Mouse (Mus musculus): ENCODE results near the gene Cdhr3.

Gene Cdhr3

DNA sequence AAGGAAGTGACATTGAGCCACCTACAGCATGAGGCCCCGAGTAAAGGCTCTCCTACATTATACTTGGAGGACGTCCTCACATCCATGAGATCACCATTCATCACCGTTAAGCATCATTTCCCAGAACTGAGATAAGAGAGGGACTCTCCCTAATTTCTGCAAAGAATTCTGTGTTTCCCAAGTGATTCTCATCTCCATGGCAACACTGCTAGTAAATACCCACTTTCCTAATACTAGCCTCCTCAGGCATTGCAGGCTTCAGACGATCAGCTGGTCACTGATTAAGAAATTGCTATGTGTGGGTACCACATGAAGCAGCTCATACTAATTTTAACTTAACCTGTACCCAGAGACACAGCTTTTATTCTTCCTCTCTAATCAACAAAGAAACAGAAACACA is 92.3 kb downstream of the Cdhr3 start:
- no peak for DNase-seq

DNA sequence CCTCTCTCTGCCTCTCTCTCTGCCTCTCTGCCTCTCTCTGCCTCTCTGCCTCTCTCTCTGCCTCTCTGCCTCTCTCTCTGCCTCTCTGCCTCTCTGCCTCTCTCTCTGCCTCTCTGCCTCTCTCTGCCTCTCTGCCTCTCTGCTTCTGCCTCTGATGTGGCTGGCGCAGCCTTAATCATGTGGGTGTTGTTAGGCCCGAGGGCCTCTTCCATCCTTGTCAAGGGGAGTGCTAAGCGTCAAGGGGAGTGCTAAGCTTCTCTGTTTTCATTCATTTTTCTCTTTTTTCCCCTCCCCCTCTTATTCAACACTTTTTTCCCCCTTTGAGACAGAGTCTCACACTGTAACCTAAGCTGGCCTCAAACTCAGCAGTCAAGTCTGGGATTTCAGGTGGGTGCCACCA is 92.9 kb downstream of the Cdhr3 start:
- DNase-seq = peak; percentile 43 to 58

DNA sequence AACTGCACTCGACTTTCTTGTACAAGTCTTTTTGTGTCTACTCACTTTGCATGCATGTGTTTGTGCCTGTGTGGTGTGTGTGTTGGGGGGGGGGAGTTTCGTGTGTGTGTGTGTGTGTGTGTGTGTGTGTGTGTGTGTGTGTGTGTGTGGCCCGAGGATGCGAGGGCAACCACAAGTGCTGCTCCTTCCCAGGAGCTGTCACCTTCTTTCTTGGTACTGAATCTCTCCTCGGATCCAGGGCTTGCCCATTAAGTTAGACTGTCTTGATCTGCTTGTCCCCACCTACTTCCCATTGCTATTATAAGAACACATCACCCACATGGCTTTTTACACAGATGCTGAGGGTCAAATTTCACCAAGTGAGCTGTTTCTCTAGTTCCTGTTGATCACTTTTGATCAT is 93.9 kb downstream of the Cdhr3 start:
- DNase-seq = no peak

DNA sequence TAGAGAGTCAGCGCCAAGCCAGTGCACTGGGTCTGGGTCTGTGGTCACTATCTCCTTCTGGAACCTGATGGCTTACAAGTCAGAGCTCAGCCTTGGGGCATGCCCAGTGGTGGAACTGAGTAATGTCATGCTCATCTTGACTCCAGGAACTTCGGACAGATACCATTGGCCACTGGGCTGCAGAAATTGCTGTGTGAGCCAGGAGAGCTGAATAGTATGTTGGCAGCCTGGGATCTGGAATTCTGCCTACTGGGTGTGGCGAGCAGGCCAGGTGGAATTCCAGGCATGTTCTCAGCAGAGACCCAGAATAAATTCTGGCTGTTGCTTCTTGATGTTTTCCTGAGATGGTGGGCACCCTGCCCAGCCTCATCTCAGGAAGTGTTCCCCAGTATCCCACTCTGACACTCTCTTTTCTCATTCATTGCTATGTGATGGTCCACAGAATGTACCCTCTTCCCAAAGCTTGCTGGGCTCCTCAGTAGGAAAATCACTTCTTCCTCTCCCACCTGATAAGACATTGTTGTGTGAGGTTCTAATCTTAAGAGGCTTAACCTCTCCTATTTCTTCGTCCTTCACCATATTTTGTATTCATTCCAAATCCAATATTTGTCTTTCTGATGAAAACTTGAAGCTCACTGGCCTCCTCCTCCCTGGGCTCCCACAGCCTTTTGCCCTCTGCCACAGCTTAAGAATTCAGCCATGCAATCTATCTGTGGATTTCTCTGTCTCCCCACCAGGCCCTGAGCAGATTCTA is 97.4 kb downstream of the Cdhr3 start:
- no peak for DNase-seq

DNA sequence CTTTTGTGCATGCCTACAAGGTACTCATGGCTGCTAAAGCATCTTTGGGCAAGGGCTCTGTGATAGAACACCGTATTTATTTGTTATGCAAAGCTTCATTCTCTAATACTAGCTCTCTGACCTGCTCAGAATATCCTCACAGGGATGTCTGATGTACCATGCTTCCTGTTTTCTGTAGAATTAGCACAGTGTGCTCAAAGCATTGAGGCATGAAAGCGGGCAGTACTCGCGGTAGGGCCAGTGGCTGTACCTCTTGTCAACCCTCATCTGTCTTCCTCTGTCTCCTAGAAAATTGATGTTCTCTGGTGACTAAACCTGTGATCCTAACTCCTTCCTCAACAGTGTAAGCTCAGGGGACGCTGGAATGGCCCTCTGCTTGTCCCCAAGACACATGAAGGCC is 98.6 kb downstream of the Cdhr3 start:
- DNase-seq = no peak

DNA sequence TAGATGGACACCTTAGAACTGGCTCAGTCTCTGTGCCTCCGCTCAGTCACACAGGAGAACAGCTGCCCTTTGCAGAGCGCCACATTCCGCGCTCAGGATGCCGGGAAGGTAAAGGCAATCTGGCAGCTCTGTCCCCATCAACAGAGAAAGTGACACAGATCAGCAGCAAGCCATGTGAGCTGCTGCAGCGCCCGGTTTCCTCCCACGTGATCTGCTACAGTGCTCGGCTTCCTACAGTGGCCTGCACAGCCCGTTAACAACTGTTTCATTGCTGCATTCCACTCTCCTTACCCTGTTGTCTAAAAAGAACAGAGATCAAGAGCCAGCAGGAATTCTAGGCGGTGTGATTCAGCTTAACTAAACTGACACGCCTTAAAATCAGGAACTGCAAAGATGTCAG is 102.9 kb downstream of the Cdhr3 start:
- peak in 1 of 2 experiments; percentile 43 for DNase-seq

DNA sequence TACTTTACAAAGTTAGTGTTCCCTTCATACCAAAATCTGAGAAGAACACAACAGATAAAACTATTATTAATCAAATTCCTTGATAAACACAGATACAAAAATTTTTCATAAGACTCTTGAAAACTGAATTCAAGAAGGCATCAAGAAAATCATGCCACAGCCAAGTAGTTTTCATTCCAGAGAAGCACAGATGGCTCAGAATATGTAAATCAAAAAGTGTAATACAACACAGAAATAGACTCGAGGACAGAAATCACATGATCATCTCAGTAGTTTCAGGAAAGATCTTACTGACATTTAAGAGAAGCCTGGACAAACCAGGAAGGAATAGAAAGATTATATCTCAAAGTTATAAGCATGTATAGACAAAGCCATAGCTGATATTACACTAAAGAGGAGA is 106.4 kb downstream of the Cdhr3 start:
- no peak for DNase-seq
